Mouse (Mus musculus) megakaryocyte, embryonic 14.5 days (primary cell): ENCODE data around the gene Mlx. TPM values are rescaled to one million over a fixed set of nuclear protein-coding genes. Genes with fewer than 3 reads are reported as not detected.

ENCODE experiments used
- H3K27me3 ChIP-seq: replicated peaks from 2 replicates; pipeline ENCODE3; 2012; ENCODE audit warnings: inconsistent platforms
- H3K36me3 ChIP-seq: replicated peaks from 2 replicates; pipeline ENCODE3; 2012; ENCODE audit warnings: low read length, inconsistent platforms, mixed read lengths
- H3K4me1 ChIP-seq: 2 replicates; pipeline ENCODE4 v1.6.1; 2012; ENCODE audit warnings: inconsistent platforms
- H3K4me3 ChIP-seq: replicated peaks from 2 replicates; pipeline ENCODE3; 2012; ENCODE audit warnings: moderate library complexity, mild to moderate bottlenecking, inconsistent platforms
- H3K9me3 ChIP-seq: 2 replicates; pipeline ENCODE4 v1.6.1; 2012; ENCODE audit warnings: inconsistent platforms
- FLI1 ChIP-seq: IDR thresholded peaks from 2 replicates; pipeline ENCODE4 v1.6.1; 2012; ENCODE audit warnings: low read length, inconsistent platforms, mixed read lengths
- GATA1 ChIP-seq: IDR thresholded peaks from 3 replicates; pipeline ENCODE4 v1.6.1; 2012; ENCODE audit warnings: mixed read lengths, low read length, inconsistent platforms, borderline replicate concordance
- polyA plus RNA-seq: library from polyadenylated mRNA; stranded (reverse); fragments of >175 nt; gene quantifications from 2 replicates; pipeline ENCODE4 v1.2.3, GENCODE M21; 2012; ENCODE audit warnings: low replicate concordance; ENCODE audit not compliant: insufficient read depth

Mlx gene
- polyA plus RNA-seq, 1 experiment, result 12.4 TPM

- no peak for TF ChIP-seq GATA1
- TF ChIP-seq FLI1, result no peak
- H3K9me3 ChIP-seq, result peaks cover 13% of the 10 kb centered on the region
- no peaks in the 10 kb centered on the region for H3K27me3 ChIP-seq
- H3K36me3 ChIP-seq, result peaks cover 100% of the 10 kb centered on the region
- H3K4me1 ChIP-seq, result peaks cover 86% of the 10 kb centered on the region
- no peak overlapping the region for H3K4me3 ChIP-seq
These were observed 33.1 kb upstream of the Mlx start for GRCm38 (mm10) chr11:101053974-101054373.

DNA sequence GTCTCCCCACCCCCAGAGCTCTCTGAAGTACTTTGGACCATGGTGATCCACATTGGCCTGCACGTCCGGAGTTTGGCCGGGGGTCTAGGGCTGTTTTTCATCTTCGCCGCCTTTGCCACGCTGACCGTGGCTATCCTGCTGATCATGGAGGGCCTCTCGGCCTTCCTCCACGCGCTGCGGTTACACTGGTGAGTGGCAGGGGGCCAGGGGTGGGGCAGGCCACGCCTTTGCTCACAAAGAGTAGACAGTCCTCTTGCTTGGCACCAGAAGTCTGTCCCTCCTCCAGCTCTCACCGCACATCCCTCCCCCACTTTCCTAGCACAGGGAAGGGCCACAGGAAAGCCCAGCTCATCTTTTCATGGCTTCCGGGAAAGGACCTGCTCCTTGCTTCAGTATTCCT lies 31.7 kb upstream of the Mlx start:
- H3K27me3 ChIP-seq, result no peaks in the 10 kb centered on the region
- peaks cover 13% of the 10 kb centered on the region for H3K9me3 ChIP-seq
- peaks cover 100% of the 10 kb centered on the region for H3K36me3 ChIP-seq
- peaks cover 88% of the 10 kb centered on the region for H3K4me1 ChIP-seq
- no peak for TF ChIP-seq FLI1
- TF ChIP-seq GATA1, result no peak
- H3K4me3 ChIP-seq, result no peak overlapping the region

DNA sequence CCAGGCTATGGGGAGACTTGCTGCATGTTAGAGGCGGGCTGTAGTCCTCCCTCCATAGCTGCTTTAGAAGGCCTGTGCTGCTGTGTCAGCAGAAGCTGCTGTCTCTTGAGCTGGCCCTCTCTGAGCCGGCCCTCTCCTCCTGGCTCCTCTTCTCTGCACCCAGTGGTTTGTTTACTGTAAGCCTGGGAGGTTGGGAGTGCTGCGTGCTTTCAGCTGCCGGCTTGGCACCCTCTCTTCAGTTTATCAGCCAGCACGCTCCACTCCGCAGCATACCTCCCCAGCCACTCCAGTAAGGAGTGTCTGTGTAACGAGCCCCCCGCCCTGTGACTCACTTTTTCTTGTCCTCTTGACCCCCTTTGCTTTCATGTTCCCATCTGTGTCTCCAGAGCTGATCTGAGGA lies 30.2 kb upstream of the Mlx start:
- no peak for TF ChIP-seq GATA1
- TF ChIP-seq FLI1, result no peak
- no peak overlapping the region for H3K4me3 ChIP-seq
- H3K36me3 ChIP-seq, result peaks cover 99% of the 10 kb centered on the region
- peaks cover 91% of the 10 kb centered on the region for H3K4me1 ChIP-seq
- no peaks in the 10 kb centered on the region for H3K27me3 ChIP-seq
- peaks cover 13% of the 10 kb centered on the region for H3K9me3 ChIP-seq

DNA sequence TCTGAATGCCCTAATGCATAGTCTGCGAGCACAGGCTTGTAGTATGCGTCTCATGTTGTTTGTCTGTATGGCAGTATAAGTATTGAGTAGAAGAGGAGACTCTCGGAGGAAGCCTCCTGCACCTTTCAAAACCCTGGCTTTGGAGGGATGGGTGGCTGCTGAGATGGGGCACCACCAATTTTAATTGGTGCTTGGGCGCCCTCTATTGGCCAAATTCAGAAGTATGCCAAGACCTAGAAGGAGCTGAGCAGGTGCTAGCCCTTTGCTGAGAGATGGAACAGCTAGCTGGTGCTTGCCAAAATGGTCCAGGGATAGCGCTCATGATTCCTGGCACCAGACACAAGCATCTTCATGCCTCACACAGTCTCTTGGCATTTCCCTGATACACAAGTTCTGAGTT lies 29.2 kb upstream of the Mlx start:
- Histone ChIP-seq H3K36me3 (peaks cover 99% of the 10 kb centered on the region), H3K4me3 (no peak overlapping the region), H3K4me1 (peaks cover 94% of the 10 kb centered on the region), H3K9me3 (peaks cover 8% of the 10 kb centered on the region), H3K27me3 (no peaks in the 10 kb centered on the region)
- TF ChIP-seq FLI1, result no peak
- TF ChIP-seq GATA1, result no peak

DNA sequence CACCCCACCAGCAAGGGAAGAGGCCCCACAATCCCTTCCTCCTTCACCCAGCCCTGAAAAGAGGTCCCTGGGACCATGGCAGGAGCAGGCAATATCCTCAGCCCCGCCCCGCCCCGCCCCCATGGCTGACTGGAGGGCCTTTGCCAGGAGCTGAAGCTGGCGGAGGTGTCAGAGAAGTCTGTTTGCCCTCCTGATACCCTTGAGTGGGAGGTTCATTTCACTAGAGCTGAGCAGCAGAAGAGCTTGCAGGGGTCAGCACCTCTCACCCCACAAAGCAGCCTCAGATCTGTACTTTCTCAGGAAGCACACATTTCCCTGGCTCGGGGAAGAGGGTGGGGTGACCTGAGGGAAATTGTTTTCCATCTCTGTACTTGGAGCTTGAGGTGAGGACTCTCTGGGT lies 28.4 kb upstream of the Mlx start:
- no peaks in the 10 kb centered on the region for H3K9me3 ChIP-seq
- peaks cover 97% of the 10 kb centered on the region for H3K36me3 ChIP-seq
- H3K4me3 ChIP-seq, result no peak overlapping the region
- H3K27me3 ChIP-seq, result no peaks in the 10 kb centered on the region
- TF ChIP-seq FLI1 (no peak), GATA1 (no peak)
- peaks cover 98% of the 10 kb centered on the region for H3K4me1 ChIP-seq

- H3K4me1 ChIP-seq, result peaks cover 99% of the 10 kb centered on the region
These were observed 27.6 kb upstream of the Mlx start for GRCm38 (mm10) chr11:101059473-101059872.

GRCm38 (mm10) chr11:101060126-101060525 lies 27.0 kb upstream of the Mlx start:
- Histone ChIP-seq H3K27me3 (no peaks in the 10 kb centered on the region), H3K36me3 (peaks cover 93% of the 10 kb centered on the region), H3K4me3 (peak overlapping the region; percentile 50), H3K4me1 (peaks cover 100% of the 10 kb centered on the region), H3K9me3 (no peaks in the 10 kb centered on the region)
- no peak for TF ChIP-seq FLI1
- TF ChIP-seq GATA1, result no peak

More at GRCm38 (mm10) chr11:101059473-101059872, 27.6 kb upstream of the Mlx start:
- Histone ChIP-seq H3K36me3 (peaks cover 95% of the 10 kb centered on the region), H3K4me3 (no peak overlapping the region), H3K27me3 (no peaks in the 10 kb centered on the region), H3K9me3 (no peaks in the 10 kb centered on the region)
- TF ChIP-seq GATA1 (no peak), FLI1 (no peak)

- Histone ChIP-seq H3K27me3 (no peaks in the 10 kb centered on the region), H3K4me3 (no peak overlapping the region), H3K36me3 (peaks cover 88% of the 10 kb centered on the region), H3K9me3 (no peaks in the 10 kb centered on the region), H3K4me1 (peaks cover 100% of the 10 kb centered on the region)
- TF ChIP-seq FLI1 (no peak), GATA1 (no peak)
These were observed 26.0 kb upstream of the Mlx start for GRCm38 (mm10) chr11:101061049-101061448.

DNA sequence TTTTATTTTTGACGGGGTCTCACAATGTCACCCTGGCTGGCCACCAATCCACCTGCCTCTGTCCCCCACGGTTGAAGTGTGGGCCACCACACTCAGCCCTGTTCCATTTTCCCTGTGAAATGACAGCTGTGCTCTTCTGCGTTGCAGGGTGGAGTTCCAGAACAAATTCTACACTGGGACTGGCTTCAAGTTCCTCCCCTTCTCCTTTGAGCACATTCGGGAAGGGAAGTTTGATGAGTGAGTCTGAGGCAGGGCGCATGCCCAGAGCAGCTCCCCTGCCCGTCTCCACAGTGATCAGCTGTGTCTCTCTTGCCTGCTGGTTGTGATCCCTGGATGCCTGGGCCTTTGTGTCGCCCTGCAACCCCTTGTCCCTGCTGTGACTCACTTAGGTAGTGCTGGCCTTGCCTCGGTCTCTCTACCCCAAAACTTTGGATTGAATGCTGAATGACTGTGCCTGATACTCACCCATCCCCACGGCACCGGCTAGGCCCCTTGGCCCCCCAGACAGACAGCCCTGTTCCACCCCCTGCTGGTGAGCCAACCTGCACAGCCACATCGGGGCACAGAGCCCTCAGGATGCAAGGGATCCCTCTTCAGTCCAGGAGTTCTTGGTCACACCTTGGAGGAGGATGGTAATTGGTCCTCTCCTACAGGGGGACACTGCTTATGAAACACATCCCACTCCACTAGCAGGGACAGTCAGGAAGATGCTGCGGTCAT lies 24.8 kb upstream of the Mlx start:
- H3K4me3 ChIP-seq, result peak overlapping the region; percentile 70
- H3K27me3 ChIP-seq, result no peaks in the 10 kb centered on the region
- H3K9me3 ChIP-seq, result no peaks in the 10 kb centered on the region
- H3K36me3 ChIP-seq, result peaks cover 79% of the 10 kb centered on the region
- peaks cover 100% of the 10 kb centered on the region for H3K4me1 ChIP-seq
- TF ChIP-seq GATA1, result no peak
- TF ChIP-seq FLI1, result no peak

DNA sequence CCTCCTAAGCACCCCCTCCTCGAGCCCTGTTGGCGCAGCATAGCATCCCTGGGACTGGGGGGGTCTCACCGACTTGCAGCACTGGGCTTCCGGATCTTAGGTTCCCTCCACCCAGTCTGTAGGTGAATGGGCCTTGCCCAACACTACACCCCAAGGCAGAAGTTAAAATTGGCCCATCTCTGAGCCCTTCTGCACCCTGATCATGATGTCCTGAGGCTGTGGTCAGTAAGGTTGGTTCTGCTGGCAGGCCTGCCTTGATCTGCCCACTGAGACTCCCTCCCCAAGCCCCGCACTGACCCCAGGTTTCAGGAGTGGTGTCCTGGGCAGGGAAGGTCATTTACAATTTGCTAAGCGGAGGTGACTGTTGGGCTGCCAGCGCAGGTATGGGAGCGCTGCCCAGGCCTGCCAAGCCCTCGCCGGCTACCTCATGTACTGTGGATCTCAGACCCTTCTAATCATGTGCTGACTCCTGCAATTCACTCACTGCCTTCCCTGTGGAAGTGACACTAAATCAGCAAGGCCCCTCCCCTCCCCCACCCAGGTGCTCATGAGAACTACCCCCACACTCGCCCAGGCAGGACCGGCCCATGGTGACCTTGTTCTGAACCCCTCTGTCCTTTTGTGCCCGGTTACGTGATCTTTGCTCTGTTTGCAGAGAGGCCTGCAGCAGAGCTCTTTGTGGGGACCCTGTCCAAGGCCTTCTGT lies 24.0 kb upstream of the Mlx start:
- no peaks in the 10 kb centered on the region for H3K27me3 ChIP-seq
- H3K4me1 ChIP-seq, result peaks cover 100% of the 10 kb centered on the region
- TF ChIP-seq FLI1, result no peak
- TF ChIP-seq GATA1, result no peak
- peak overlapping the region; percentile 87 for H3K4me3 ChIP-seq
- H3K36me3 ChIP-seq, result peaks cover 71% of the 10 kb centered on the region
- no peaks in the 10 kb centered on the region for H3K9me3 ChIP-seq
